Mouse (Mus musculus) ZHBTc4 (cell line): ENCODE measurements around the gene Rptor.

Experiments
- DNase-seq: peaks from one replicate; pipeline ENCODE4 v3.0.0-alpha.2; 2011; ENCODE audit warnings: low read depth, low spot score

Rptor gene

GRCm38 (mm10) chr11:119687316-119687715 is 84.6 kb downstream of the Rptor start:
- DNase-seq = no peak

DNA sequence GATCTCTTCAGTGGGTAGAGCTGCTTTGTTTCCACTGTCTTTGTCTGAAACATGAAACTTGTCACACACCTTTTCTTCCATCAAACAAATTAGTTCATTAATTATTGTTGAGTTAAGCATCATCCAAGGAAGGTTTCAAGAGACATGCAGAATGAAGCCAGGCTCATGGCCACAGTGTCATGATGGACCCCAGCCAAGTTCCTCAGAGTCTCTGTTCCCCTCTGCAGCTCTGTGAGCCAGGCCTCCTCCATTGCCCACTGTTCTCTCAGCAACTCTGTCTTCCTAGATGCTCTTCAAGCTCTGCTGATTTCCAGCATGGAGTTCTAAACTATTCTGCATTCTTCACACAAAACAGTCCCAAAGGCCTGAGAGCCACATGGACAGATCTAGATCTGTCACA is 85.3 kb downstream of the Rptor start:
- DNase-seq = no peak

- DNase-seq = no peak
Measured at GRCm38 (mm10) chr11:119689936-119690335, 87.2 kb downstream of the Rptor start.

DNA sequence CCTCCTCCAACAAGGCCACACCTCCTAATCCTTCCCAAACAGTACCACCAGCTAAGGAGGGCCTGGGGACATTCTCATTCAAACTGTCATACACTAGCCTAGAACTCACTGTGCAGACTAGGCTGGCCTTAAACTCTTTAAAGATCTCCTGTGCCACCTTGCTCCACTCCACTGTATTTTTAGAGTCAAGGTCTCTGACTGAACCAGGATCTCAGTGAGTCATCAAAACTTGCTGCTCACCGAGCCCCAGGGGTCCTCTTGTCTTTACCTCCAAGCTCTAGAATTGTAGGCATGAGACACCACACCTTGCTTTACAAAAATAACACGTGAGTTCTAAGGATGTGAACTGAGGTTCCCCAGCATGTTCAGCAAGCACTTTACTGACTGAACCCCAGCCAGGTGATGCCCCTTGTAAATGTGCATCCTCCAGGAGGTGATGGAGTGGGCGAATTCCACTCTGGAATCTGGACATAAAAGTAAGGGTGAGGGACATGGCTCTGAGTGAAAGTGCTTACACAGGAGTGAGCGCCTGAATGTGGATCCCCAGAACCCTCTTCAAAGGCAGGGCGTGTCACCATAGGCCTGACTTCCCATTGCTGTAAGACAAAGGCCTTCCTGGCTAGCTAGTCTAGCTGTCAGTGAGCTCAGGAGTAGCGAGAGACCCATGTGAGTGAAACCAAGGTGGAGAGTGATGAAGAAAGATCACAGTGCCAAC is 89.6 kb downstream of the Rptor start:
- peak; percentile 73 for DNase-seq

DNA sequence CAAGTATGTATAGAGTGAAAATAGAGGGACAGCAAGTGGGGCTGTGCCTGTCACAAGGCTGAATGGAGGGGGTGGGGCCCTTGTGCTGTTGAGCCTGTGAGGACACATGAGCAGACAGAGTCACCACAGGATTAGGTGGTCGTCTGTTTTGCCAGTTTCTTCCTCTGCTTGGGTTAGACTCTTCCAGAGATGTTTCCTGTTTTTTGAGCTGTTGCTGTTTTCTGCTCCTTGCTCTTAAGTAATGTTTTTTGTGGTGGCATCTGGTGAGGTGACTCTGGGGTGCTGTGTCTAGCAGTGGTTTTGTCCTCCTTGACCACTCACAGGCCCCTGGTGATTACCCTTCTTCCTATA is 90.2 kb downstream of the Rptor start:
- DNase-seq = no peak

DNA sequence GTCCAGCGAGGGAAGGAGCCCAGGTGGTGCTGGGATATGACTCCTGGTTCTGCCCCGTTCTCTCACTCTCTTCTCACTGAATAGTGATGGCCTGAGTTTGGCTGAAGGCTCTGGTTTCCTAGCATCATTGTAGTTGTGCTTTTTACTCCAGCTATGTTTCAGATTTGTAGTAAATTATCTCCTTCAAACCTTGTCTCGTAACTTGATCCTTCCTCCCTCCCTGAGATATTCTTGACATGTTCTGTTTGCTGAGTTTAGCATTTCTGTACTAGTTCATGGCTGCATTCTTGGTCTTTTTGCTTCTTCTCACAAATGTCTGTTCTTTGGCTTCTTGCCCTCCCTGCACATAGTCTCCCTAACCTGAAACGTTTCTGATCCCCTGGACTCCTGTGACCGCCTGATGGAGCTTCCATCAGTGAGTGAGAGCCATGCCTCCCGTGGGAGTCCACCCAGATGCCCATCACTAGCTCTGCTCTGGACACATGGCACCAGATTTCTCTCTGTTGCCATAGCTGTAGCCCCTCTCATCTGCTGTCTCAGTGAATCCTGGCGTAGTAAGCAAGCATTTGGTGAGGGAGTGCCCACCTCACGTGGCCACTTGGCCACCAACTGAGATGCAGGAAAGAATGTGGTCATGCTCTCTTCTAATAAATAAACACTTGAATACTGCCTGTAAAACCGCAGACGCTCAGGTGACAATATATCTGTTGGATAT is 91.6 kb downstream of the Rptor start:
- DNase-seq = no peak

DNA sequence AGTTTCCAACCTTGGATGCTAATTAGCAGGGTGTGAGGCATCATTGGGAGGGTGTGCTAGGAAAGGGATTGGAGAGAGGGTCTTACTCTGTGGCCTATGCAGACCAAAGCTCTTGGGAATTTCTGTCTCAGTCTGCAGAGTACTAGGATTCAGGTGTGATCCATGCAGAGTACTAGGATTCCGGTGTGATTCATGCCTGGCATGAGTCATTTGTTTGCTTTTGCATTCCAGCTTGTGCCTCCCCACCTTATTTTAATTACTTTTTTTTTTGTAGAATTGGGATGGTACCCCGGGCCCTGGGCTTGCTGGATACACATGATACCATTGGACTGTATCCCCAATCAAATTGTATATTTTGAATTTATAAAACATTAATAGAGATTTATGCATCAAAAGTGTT is 93.7 kb downstream of the Rptor start:
- no peak for DNase-seq

DNA sequence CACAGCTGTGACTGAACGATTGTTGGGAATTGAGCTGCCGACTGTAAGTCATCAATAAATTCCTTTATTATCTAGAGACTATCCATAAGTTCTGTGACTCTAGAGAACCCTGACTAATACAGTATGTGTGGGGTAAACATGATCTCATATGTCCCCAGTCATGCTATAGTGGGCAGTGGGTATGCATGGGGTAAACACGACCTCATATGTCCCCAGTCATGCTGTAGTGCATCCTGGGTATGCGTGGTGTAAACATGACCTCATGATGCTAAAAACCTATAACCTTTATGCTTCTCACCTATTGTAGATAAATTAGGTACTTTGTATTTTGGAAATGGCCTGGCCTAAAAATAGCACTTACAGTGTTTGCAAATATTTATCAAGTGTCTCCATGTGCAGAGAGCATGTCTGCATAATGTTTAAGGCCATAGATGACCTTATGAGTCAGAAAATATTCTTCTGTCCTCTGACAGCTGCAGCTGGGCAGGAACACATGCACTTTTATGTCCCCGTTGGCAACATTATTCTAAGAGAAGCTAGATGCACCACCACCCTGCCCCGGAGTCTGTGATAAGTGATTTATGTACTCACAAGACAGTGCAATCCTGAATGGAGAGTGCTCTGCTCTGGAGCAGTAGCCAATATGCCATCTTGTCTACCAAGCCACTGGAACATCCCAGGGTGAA is 102.8 kb downstream of the Rptor start:
- no peak for DNase-seq

- no peak for DNase-seq
Measured at GRCm38 (mm10) chr11:119707259-119707658, 104.6 kb downstream of the Rptor start.

DNA sequence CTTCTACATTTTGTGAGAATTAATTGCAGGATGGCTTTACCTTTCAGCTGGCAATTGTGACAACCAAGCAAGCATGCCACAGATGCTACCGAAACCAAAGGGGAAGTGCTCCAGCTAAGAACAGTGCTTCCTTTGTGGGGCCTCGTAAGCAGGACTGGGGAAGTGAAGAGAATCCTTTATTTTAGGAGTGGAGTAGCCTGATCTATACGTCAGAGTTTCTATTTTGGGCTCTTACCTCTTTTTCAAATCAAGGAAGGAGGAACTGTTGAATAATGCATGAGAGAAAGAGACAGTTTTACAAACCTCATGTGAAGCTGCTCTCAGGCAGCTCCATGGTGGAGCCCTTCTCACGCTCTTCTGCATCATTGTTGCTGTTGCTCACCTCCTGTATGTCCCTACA is 106.5 kb downstream of the Rptor start:
- no peak for DNase-seq

GRCm38 (mm10) chr11:119710338-119710737 is 107.6 kb downstream of the Rptor start:
- DNase-seq = no peak

GRCm38 (mm10) chr11:119710822-119711221 is 108.1 kb downstream of the Rptor start:
- DNase-seq = no peak

GRCm38 (mm10) chr11:119715437-119715836 is 112.7 kb downstream of the Rptor start:
- peak; percentile 57 for DNase-seq

DNA sequence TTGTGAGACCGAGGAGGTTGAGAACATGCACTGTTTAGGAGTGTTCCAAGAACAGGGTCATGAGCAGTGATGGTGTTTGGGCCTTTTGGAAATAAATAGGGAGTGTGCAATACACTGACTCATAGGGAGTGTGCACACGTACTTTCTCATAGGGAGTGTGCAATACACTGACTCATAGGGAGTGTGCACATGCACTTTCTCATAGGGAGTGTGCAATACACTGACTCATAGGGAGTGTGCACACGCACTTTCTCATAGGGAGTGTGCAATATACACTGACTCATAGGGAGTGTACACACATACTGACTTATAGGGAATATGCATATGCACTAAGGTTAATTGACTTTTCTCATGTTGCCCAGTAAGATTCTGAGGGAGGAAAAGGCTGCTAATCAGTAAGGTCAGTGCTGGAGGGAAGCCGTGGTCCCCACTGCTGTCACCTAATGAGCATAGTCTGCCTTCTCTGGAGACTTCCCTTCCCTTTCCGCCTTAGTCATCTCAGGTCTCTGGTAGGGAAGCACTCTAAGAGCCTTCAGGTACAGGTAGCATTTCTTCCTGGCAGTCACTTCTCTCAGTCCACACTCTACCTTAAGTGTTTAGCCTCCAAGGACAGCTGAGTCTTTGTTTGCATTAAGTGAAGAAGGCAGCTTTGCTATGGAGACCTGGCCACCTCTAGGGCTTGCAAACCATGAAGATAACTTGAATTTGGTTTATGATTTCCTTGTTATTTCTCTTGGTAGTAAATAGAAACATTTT is 113.3 kb downstream of the Rptor start:
- DNase-seq = no peak

GRCm38 (mm10) chr11:119718115-119718514 is 115.4 kb downstream of the Rptor start:
- no peak for DNase-seq

- no peak for DNase-seq
Measured at GRCm38 (mm10) chr11:119720101-119721048, 117.7 kb downstream of the Rptor start.

DNA sequence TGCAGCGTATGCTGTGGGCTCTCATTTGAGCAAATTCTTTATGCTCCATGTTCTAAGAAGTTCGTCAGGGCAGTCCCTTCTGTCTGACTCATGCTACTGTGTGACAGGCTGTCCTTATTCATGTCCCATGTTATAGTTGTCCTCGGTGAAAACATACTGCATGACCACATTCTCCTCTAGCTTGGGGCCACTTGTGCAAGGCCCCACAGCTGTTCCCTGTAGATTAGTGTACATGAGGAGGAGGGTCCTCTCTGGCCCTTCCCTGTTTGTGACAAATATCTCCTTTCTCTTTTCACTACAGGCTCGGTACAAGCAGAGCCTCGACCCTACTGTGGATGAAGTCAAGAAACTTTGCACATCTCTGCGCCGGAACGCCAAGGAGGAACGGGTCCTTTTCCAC is 122.0 kb downstream of the Rptor start:
- no peak for DNase-seq

- no peak for DNase-seq
Measured at GRCm38 (mm10) chr11:119731382-119731781, 128.7 kb downstream of the Rptor start.

GRCm38 (mm10) chr11:119732362-119732761 is 129.7 kb downstream of the Rptor start:
- no peak for DNase-seq

DNA sequence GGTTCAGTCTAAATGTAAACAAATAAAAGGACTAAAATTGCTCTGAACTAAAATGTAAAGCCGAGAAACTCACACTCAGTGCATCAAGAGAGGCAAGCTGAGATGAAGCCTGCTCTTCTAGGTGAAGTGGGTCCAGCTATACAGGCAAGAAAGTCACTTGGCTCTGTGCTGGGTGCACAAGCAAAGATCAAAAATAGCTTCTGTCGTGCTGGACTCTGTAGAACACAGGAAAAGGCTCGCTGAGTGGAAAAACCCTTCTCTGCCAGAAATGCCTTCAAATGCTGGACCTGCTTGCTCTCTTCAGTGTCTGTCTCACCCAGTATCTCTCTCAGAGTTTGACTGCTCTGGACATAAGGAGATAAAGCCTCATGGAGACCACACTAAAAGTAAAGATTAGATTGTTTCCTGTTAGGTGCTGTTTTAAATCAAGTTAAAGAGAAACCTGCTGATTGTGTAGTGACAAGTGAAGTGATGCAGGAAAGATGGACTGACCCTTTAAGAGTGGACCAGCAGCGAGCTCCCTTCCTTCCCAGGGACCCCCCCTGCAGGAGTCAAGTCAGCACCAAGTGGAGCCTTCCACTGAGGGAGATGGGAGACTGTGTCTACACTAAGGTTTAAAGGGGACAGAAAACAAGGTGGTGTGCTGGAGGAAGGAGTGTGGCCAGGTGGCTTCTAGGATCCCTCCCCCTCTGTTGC is 130.4 kb downstream of the Rptor start:
- no peak for DNase-seq
